Mouse (Mus musculus): ENCODE measurements around the gene Zic1. TPM values are rescaled to one million over a fixed set of nuclear protein-coding genes. Genes with fewer than 3 reads are reported as not detected.

Gene Zic1
- polyA plus RNA-seq, 1 experiment from 2014 or later = not detected

DNA sequence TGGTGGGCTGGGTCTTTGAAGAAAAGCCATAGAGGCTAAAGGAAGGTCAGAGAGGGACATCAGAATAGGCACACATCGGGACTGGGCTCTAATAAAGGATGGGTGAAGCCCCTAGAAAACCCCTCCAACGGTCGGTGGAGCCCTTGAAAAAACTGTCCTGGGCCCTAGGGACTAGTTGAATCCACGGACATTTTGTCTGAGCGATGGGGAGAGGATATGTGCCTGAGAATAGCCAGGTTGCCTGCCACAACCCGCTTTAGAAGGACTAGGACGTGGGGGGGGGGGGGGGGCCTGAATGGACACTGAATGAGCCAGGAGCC is 10.4 kb downstream of the Zic1 start:
- H3K4me3 ChIP-seq (ENCODE audit: low read depth, low read length) = no peak overlapping the region
- no peak overlapping the region for H3K9ac ChIP-seq (ENCODE audit: low read length)
- DNase-seq (ENCODE audit: low spot score) (no peak), ATAC-seq (ENCODE audit: low FRiP score, low TSS enrichment) (no peak)
- H3K27ac ChIP-seq (replicated peaks) = no peak overlapping the region
- no peaks in the 10 kb centered on the region for H3K4me1 ChIP-seq (replicated peaks; ENCODE audit: control insufficient read depth, insufficient read depth)
- under 1% methylated on average over 7 of the region's 7 CpGs for WGBS
- no peak overlapping the region for H3K4me2 ChIP-seq (replicated peaks; ENCODE audit: low read depth)
- H3K27me3 ChIP-seq (ENCODE audit: control insufficient read depth, insufficient read depth, low read length) = peaks cover 30% of the 10 kb centered on the region
- no peaks in the 10 kb centered on the region for H3K9me3 ChIP-seq (ENCODE audit: control insufficient read depth, low read length)
- no peak for TF ChIP-seq EP300 (optimal IDR thresholded peaks at IDR 0.05)
- no peak for TF ChIP-seq CTCF (IDR thresholded peaks at IDR 0.05; ENCODE audit: low read depth)
- no peaks in the 10 kb centered on the region for H3K36me3 ChIP-seq (ENCODE audit: control insufficient read depth, insufficient read depth, low read length)

DNA sequence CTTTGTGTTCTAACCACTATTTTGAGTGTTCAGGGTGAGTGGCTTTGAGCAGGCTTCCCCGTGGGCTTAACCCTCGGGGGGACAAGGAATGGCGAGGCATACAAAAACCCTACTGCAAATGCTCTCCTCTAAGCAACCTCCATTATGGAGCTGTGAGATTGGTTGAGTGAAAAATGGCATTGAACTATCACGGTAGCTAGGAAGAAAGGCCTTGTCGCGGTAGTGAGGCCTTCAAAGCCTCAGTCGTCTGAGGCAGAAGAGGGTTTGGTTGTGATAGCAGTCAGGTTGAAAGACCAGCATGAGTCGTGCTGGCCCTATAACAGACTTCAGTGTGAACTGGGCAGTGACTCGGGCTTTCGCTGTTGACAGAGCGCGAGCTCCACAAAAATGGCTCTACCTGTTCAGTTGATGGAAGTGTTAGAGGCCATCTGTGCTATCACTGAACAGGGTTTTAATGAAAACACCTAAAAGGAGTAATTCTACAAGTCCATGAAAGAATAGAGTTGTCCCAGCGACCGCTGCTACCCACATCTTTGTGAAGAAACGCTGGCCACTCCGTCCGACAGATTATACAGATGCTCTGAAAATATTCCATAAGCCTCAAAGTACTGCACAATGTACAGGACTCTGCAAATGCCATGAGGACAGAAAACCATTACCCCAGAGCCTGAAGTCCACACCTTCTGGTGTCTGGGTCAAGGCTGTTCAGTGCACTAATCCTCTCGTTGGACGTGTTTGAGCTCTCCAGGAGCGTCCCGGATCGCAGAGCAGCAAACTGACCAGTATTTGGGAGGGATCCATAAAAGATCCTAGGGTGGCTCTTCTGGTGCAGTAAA is 11.0 kb downstream of the Zic1 start:
- H3K27ac ChIP-seq (replicated peaks) = no peak overlapping the region
- H3K9me3 ChIP-seq (ENCODE audit: control insufficient read depth, low read length) = no peaks in the 10 kb centered on the region
- no peak overlapping the region for H3K9ac ChIP-seq (ENCODE audit: low read length)
- H3K36me3 ChIP-seq (ENCODE audit: control insufficient read depth, insufficient read depth, low read length) = no peaks in the 10 kb centered on the region
- TF ChIP-seq CTCF (IDR thresholded peaks at IDR 0.05; ENCODE audit: low read depth) (no peak), EP300 (optimal IDR thresholded peaks at IDR 0.05) (no peak)
- no peaks in the 10 kb centered on the region for H3K4me1 ChIP-seq (replicated peaks; ENCODE audit: control insufficient read depth, insufficient read depth)
- no peak overlapping the region for H3K4me2 ChIP-seq (replicated peaks; ENCODE audit: low read depth)
- no peak overlapping the region for H3K4me3 ChIP-seq (ENCODE audit: low read depth, low read length)
- H3K27me3 ChIP-seq (ENCODE audit: control insufficient read depth, insufficient read depth, low read length) = peaks cover 28% of the 10 kb centered on the region
- WGBS = 7% methylated on average over 22 of the region's 22 CpGs
- DNase-seq (ENCODE audit: low spot score) = no peak
- no peak for ATAC-seq (ENCODE audit: low FRiP score, low TSS enrichment)

DNA sequence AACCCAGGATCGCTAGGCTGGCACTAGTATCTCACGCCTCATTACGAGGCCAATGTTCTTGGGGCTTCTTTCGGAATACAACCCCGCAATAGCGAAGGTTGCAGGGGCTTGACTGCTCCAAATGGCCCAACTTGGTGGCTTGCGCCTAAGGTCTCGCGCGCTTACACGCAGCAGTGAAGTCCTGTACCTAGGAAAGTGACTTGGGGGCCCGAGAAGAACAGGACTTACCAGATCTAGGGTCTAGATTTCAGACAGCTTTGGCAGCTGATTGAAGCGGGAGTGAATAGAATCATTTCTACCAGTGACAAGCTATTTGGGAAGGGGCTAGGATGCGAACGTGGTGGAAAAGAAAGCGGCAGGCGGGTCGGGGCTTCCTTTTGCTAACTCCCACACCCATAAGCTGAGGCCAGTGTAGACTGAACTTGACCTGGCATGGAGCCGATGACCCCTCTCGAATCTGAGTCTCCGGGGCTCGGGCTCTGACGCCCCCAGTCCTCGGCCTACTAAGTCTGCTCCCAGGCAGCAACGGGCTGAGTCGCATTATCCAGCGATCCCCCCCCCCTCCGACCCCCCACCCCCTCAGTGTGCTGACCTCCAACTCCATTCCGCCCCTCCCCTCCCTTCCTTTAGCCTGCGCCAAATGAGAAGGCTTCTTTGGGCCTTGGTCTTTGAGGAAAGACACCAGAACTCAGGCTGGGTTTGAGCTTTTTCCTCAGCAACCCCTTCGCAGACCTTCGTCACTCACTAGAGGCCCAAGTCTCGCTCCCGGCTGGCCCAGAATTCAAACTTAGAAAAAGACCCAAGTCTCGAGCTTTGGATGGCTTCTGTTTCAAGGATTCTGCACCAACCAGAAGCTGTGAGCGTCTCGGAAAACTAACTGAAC is 11.8 kb downstream of the Zic1 start:
- DNase-seq (ENCODE audit: low spot score) = no peak
- H3K36me3 ChIP-seq (ENCODE audit: control insufficient read depth, insufficient read depth, low read length) = no peaks in the 10 kb centered on the region
- H3K4me3 ChIP-seq (ENCODE audit: low read depth, low read length) = no peak overlapping the region
- H3K9me3 ChIP-seq (ENCODE audit: control insufficient read depth, low read length) = no peaks in the 10 kb centered on the region
- 5% methylated on average over 37 of the region's 37 CpGs for WGBS
- peaks cover 28% of the 10 kb centered on the region for H3K27me3 ChIP-seq (ENCODE audit: control insufficient read depth, insufficient read depth, low read length)
- H3K27ac ChIP-seq (replicated peaks) = no peak overlapping the region
- no peak overlapping the region for H3K4me2 ChIP-seq (replicated peaks; ENCODE audit: low read depth)
- H3K4me1 ChIP-seq (replicated peaks; ENCODE audit: control insufficient read depth, insufficient read depth) = no peaks in the 10 kb centered on the region
- no peak overlapping the region for H3K9ac ChIP-seq (ENCODE audit: low read length)
- ATAC-seq (ENCODE audit: low FRiP score, low TSS enrichment) = no peak
- TF ChIP-seq CTCF (IDR thresholded peaks at IDR 0.05; ENCODE audit: low read depth) (no peak), EP300 (optimal IDR thresholded peaks at IDR 0.05) (no peak)

DNA sequence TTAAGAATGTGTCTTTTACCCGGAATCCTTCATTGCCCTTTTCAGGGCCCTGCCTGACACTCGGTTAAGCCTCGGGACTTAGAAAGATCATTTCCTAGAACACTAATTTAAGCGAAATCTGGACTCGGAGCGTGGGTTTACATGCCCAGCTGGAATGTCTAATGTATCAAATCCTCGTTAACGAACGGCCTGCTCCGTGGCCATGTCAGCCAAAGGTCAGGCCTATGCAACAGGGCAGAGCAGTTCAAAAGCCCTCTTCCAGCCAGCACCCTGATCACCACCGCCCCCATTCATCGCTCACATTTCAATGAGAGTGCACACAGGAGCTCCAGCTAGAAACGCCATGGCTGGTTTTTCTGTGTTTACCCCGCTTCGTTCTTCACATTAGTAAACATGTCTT is 12.8 kb downstream of the Zic1 start:
- H3K9me3 ChIP-seq (ENCODE audit: control insufficient read depth, low read length) = no peaks in the 10 kb centered on the region
- H3K9ac ChIP-seq (ENCODE audit: low read length) = no peak overlapping the region
- WGBS = 2% methylated on average over 15 of the region's 15 CpGs
- H3K27ac ChIP-seq (replicated peaks) = no peak overlapping the region
- H3K36me3 ChIP-seq (ENCODE audit: control insufficient read depth, insufficient read depth, low read length) = no peaks in the 10 kb centered on the region
- no peaks in the 10 kb centered on the region for H3K4me1 ChIP-seq (replicated peaks; ENCODE audit: control insufficient read depth, insufficient read depth)
- no peak overlapping the region for H3K4me2 ChIP-seq (replicated peaks; ENCODE audit: low read depth)
- H3K27me3 ChIP-seq (ENCODE audit: control insufficient read depth, insufficient read depth, low read length) = peaks cover 28% of the 10 kb centered on the region
- no peak for ATAC-seq (ENCODE audit: low FRiP score, low TSS enrichment)
- no peak overlapping the region for H3K4me3 ChIP-seq (ENCODE audit: low read depth, low read length)
- TF ChIP-seq EP300 (optimal IDR thresholded peaks at IDR 0.05) = no peak
- TF ChIP-seq CTCF (IDR thresholded peaks at IDR 0.05; ENCODE audit: low read depth) = no peak
- no peak for DNase-seq (ENCODE audit: low spot score)

DNA sequence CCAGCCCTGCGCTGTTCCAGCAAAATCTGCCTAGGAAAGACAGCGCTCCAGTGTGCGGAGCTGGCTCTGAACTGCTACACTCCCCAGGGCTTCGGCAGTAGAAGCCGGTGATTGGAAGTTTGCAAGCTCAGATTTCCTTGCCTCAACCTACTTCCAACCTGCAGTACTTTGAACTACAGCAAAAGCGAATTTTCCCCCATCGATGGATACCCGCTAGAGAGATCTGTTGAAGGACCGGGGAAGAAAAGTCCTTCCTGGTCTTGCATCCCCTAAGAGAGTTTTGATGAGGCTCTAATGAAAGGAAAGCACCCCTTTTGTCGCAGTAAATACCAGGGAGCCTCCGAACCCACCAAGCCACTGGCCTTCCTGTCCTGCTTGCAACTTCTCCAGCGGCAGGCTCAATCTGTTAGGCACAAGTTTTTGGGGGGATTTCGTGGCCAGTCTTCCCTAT is 13.6 kb downstream of the Zic1 start:
- Histone ChIP-seq H3K4me1 (replicated peaks; ENCODE audit: control insufficient read depth, insufficient read depth) (no peaks in the 10 kb centered on the region), H3K27me3 (ENCODE audit: control insufficient read depth, insufficient read depth, low read length) (peaks cover 25% of the 10 kb centered on the region), H3K36me3 (ENCODE audit: control insufficient read depth, insufficient read depth, low read length) (no peaks in the 10 kb centered on the region), H3K27ac (replicated peaks) (no peak overlapping the region), H3K4me2 (replicated peaks; ENCODE audit: low read depth) (no peak overlapping the region), H3K4me3 (ENCODE audit: low read depth, low read length) (no peak overlapping the region), H3K9me3 (ENCODE audit: control insufficient read depth, low read length) (no peaks in the 10 kb centered on the region), H3K9ac (ENCODE audit: low read length) (no peak overlapping the region)
- ATAC-seq (ENCODE audit: low FRiP score, low TSS enrichment) = no peak
- 4% methylated on average over 13 of the region's 13 CpGs for WGBS
- DNase-seq (ENCODE audit: low spot score) = no peak
- TF ChIP-seq EP300 (optimal IDR thresholded peaks at IDR 0.05) (no peak), CTCF (IDR thresholded peaks at IDR 0.05; ENCODE audit: low read depth) (no peak)

DNA sequence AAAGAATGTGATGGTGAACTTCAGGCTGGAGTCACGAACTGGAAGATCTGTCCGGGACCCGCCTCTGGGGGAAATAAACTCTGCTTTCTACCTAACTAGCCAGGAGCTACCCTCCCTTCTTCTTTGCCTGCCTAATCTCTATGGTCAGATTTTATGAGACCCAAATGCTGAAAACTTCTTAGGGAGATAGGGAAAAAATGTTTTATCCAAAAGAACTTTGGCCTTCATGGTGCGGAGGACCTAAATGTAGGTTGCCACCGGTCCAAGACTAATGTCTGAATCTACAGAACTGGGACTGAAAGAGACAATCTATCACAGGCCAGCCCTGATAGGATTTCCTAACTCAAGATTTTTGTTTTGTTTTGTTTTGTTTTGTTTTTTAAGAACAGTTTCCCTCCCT is 14.2 kb downstream of the Zic1 start:
- Histone ChIP-seq H3K4me2 (replicated peaks; ENCODE audit: low read depth) (no peak overlapping the region), H3K9me3 (ENCODE audit: control insufficient read depth, low read length) (no peaks in the 10 kb centered on the region), H3K4me3 (ENCODE audit: low read depth, low read length) (no peak overlapping the region), H3K27ac (replicated peaks) (no peak overlapping the region), H3K36me3 (ENCODE audit: control insufficient read depth, insufficient read depth, low read length) (no peaks in the 10 kb centered on the region), H3K9ac (ENCODE audit: low read length) (no peak overlapping the region), H3K27me3 (ENCODE audit: control insufficient read depth, insufficient read depth, low read length) (peaks cover 24% of the 10 kb centered on the region), H3K4me1 (replicated peaks; ENCODE audit: control insufficient read depth, insufficient read depth) (no peaks in the 10 kb centered on the region)
- TF ChIP-seq CTCF (IDR thresholded peaks at IDR 0.05; ENCODE audit: low read depth) = no peak
- no peak for TF ChIP-seq EP300 (optimal IDR thresholded peaks at IDR 0.05)
- 4% methylated on average over 5 of the region's 5 CpGs for WGBS
- ATAC-seq (ENCODE audit: low FRiP score, low TSS enrichment) = no peak
- no peak for DNase-seq (ENCODE audit: low spot score)

All from stomach, postnatal 0 days (tissue).